Mouse (Mus musculus): ENCODE measurements at regions not wholly inside any gene's neighbourhood (a gene's known extent, or its start where the extent isn't known, plus 50 kb on each side); places are given as distances from the start of the nearest gene placed in this dataset.

- TF ChIP-seq CTCF (IDR thresholded peaks at IDR 0.05; ENCODE audit: low read depth, low read length) (no peak), GATA1 (IDR thresholded peaks at IDR 0.05; ENCODE audit: borderline replicate concordance, low read length) (no peak), TAL1 (conservative IDR thresholded peaks at IDR 0.05; ENCODE audit: low read depth, low read length) (no peak), GATA2 (IDR thresholded peaks at IDR 0.05; ENCODE audit: borderline replicate concordance, low read depth, low read length) (no peak)
Observed at GRCm38 (mm10) chr12:77699896-77700605, 462.1 kb downstream of the Fut8 start.
